ENCODE assay signal across 24 mouse cellular contexts in the genomic region with DNA sequence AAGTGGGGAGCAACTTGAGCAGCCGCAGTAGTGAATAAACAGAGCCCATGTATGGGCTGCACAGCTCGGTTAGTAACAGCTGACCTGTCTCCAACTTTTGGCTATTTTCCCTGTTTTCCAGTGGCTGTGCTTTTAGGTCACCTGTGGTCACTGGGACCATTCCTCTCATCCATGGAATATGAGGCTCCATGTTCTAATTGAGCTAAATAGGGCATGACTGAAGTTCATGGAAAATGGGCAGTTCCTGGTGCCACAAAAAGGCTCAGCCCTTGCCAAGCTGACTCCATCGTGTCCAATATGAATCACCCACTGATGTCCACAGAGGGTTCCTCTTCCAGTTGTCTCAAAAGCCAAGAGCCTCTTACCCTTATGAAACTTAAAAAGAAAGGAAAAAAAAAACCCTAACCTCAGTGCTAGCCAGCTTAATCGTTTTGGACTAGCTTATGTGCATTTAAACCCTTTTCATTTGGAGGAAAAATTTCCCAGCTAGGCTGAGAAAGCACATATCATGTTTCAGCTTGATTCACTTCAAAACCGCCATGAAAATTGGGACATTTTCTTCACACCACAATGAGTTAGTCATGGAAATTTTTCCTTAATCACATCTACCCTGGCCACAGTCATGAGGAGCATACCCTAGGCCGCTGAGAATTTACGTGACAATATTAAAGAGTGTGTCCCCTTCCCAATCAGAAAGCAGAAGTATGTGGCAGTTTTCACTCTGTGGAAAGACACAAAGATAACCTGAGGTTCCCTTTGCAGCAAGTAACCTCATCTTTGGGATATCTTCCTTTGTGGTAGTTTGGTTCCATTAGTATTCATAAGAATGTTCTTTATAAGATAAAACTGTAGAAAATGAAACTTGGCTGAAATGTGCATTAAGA. TPM values are rescaled to one million over a fixed set of nuclear protein-coding genes. Genes with fewer than 3 reads are reported as not detected.
DNase-seq lines count a peak whose midpoint lies in the region; ATAC-seq and TF ChIP-seq lines count a peak whose summit lies in the region.
"Had no signal": no experiment of that assay in that cellular context is flagged by ENCODE, and none has a peak within 500 bp of the region (broad histone marks: within the 10 kb centered on the region; RNA-seq: fewer than 3 reads in every experiment).

No protein-coding gene starts in this region.

- 61% methylated on average over 7 of the region's 7 CpGs for WGBS in embryonic facial prominence, embryonic 14.5 days
- 77% methylated on average over 7 of the region's 7 CpGs for WGBS in embryonic facial prominence, embryonic 10.5 days
- WGBS in midbrain, postnatal 0 days = 75% methylated on average over 7 of the region's 7 CpGs
- 85% methylated on average over 7 of the region's 7 CpGs for WGBS in midbrain, embryonic 13.5 days
- 71% methylated on average over 7 of the region's 7 CpGs for WGBS in lung, adult 2 months

- H3K4me3 ChIP-seq in embryonic facial prominence, embryonic 14.5 days (ENCODE audit: low read depth, low read length) = no peak overlapping the region
- no peak overlapping the region for H3K4me3 ChIP-seq in embryonic facial prominence, embryonic 10.5 days
- no peak overlapping the region for H3K4me3 ChIP-seq in midbrain, postnatal 0 days (ENCODE audit: low read depth, low read length)
- H3K4me3 ChIP-seq in midbrain, embryonic 13.5 days (replicated peaks) = no peak overlapping the region
- H3K4me3 ChIP-seq in embryonic fibroblast, embryonic 13.5 days (ENCODE audit: insufficient read depth, low read length) = no peak overlapping the region
- H3K4me3 ChIP-seq in lung, adult 2 months (replicated peaks; ENCODE audit: extremely low read depth, low read depth, low read length) = no peak overlapping the region
- H3K4me3 ChIP-seq: forebrain, embryonic 13.5 days; heart, embryonic 13.5 days; layer of hippocampus, adult 2 months; limb, embryonic 10.5 days; midbrain, embryonic 10.5 days; neural tube, embryonic 12.5 days had no signal

- 0 out of 2 replicates have a peak, but pooled peaks have one; percentile 57 for ATAC-seq in embryonic facial prominence, embryonic 14.5 days (ENCODE audit: low read depth)
- ATAC-seq in midbrain, postnatal 0 days (ENCODE audit: low FRiP score) = no peak
- no peak for ATAC-seq in midbrain, embryonic 13.5 days
- ATAC-seq: forebrain, embryonic 13.5 days; Patski had no signal

- TF ChIP-seq POLR2A in embryonic fibroblast, embryonic 13.5 days (IDR thresholded peaks at IDR 0.05; ENCODE audit: low read depth, low read length) = no peak
- TF ChIP-seq POLR2A in lung, adult 2 months (IDR thresholded peaks at IDR 0.05; ENCODE audit: borderline replicate concordance, extremely low read depth, low read depth, low read length) = no peak

- no peaks in the 10 kb centered on the region for H3K4me1 ChIP-seq in embryonic facial prominence, embryonic 14.5 days (ENCODE audit: control insufficient read depth, insufficient read depth, low read length)
- H3K4me1 ChIP-seq in embryonic facial prominence, embryonic 10.5 days = no peaks in the 10 kb centered on the region
- no peaks in the 10 kb centered on the region for H3K4me1 ChIP-seq in midbrain, postnatal 0 days (ENCODE audit: insufficient read depth, low read length)
- H3K4me1 ChIP-seq in midbrain, embryonic 13.5 days (replicated peaks) = no peaks in the 10 kb centered on the region
- peaks cover 7% of the 10 kb centered on the region; the same call in 1 of the 2 replicates for H3K4me1 ChIP-seq in embryonic fibroblast, embryonic 13.5 days (ENCODE audit: control insufficient read depth, insufficient read depth, low read length)
- H3K4me1 ChIP-seq in lung, adult 2 months (ENCODE audit: control insufficient read depth, insufficient read depth, low read length) = no peaks in the 10 kb centered on the region
- H3K4me1 ChIP-seq: forebrain, embryonic 13.5 days; midbrain, embryonic 10.5 days; neural tube, embryonic 12.5 days had no signal

- H3K4me2 ChIP-seq in embryonic facial prominence, embryonic 14.5 days (ENCODE audit: low read depth, low read length) = no peak overlapping the region
- H3K4me2 ChIP-seq in midbrain, postnatal 0 days (ENCODE audit: low read depth, low read length, poor library complexity, severe bottlenecking) = no peak overlapping the region
- no peak overlapping the region for H3K4me2 ChIP-seq in midbrain, embryonic 13.5 days (replicated peaks)
- H3K4me2 ChIP-seq: forebrain, embryonic 13.5 days; heart, embryonic 13.5 days; lung, embryonic 14.5 days; neural tube, embryonic 12.5 days had no signal

- H3K9ac ChIP-seq in embryonic facial prominence, embryonic 14.5 days (ENCODE audit: low read depth, low read length) = no peak overlapping the region
- no peak overlapping the region for H3K9ac ChIP-seq in midbrain, postnatal 0 days (replicated peaks; ENCODE audit: low read length, poor library complexity, severe bottlenecking)
- no peak overlapping the region for H3K9ac ChIP-seq in midbrain, embryonic 13.5 days (replicated peaks)
- H3K9ac ChIP-seq: forebrain, embryonic 13.5 days; heart, embryonic 13.5 days; lung, embryonic 14.5 days; neural tube, embryonic 12.5 days had no signal

- peak; percentile 63 for DNase-seq in embryonic facial prominence, embryonic 14.5 days (ENCODE audit: low spot score)
- DNase-seq in embryonic facial prominence, embryonic 10.5 days (ENCODE audit: low spot score) = no peak
- DNase-seq in midbrain, postnatal 0 days (ENCODE audit: low spot score) = peak; percentile 9
- no peak for DNase-seq in thymus, adult 18-20 months
- no peak for DNase-seq in lung, adult 2 months
- DNase-seq in right cerebral cortex, postnatal 36 days (ENCODE audit: low spot score in 2 of 2) = no peak
- DNase-seq: adrenal gland, postnatal 10 days; embryo, embryonic 11 days; heart, postnatal 4 days; kidney, adult 11 months; kidney, postnatal 14 days; lung, embryonic 14.5 days; lung, postnatal 36 days; right cerebral cortex, adult 18-20 months; thymus, postnatal 25 days had no signal

- no peak overlapping the region for H3K27ac ChIP-seq in embryonic facial prominence, embryonic 14.5 days (replicated peaks; ENCODE audit: low read depth, low read length)
- H3K27ac ChIP-seq in embryonic facial prominence, embryonic 10.5 days (replicated peaks) = no peak overlapping the region
- H3K27ac ChIP-seq in midbrain, postnatal 0 days (ENCODE audit: low read depth, low read length) = no peak overlapping the region
- H3K27ac ChIP-seq in midbrain, embryonic 13.5 days = no peak overlapping the region
- peak overlapping the region; percentile 89 for H3K27ac ChIP-seq in embryonic fibroblast, embryonic 13.5 days (ENCODE audit: insufficient read depth, low read length)
- H3K27ac ChIP-seq: forebrain, embryonic 13.5 days; heart, embryonic 13.5 days; layer of hippocampus, adult 2 months; limb, embryonic 10.5 days; midbrain, embryonic 10.5 days; neural tube, embryonic 12.5 days had no signal

- H3K9me3 ChIP-seq in embryonic facial prominence, embryonic 14.5 days (ENCODE audit: control insufficient read depth, low read length) = no peaks in the 10 kb centered on the region
- no peaks in the 10 kb centered on the region for H3K9me3 ChIP-seq in embryonic facial prominence, embryonic 10.5 days
- no peaks in the 10 kb centered on the region for H3K9me3 ChIP-seq in midbrain, postnatal 0 days (ENCODE audit: low read length)
- no peaks in the 10 kb centered on the region for H3K9me3 ChIP-seq in midbrain, embryonic 13.5 days
- H3K9me3 ChIP-seq: forebrain, embryonic 13.5 days; heart, embryonic 13.5 days; limb, embryonic 10.5 days; midbrain, embryonic 10.5 days; neural tube, embryonic 12.5 days had no signal

- H3K27me3 ChIP-seq in embryonic facial prominence, embryonic 14.5 days (replicated peaks; ENCODE audit: control insufficient read depth, insufficient read depth, low read length) = peaks cover 19% of the 10 kb centered on the region; the same call in 1 of the 2 replicates
- H3K27me3 ChIP-seq in embryonic facial prominence, embryonic 10.5 days (replicated peaks; ENCODE audit: low read depth, poor library complexity, severe bottlenecking) = peaks cover 100% of the 10 kb centered on the region
- no peaks in the 10 kb centered on the region; the same call in 1 of the 2 replicates for H3K27me3 ChIP-seq in midbrain, postnatal 0 days (ENCODE audit: insufficient read depth, low read length)
- H3K27me3 ChIP-seq in midbrain, embryonic 13.5 days = peaks cover 43% of the 10 kb centered on the region; the same call in 1 of the 2 replicates
- H3K27me3 ChIP-seq: neural tube, embryonic 12.5 days had no signal

- TF ChIP-seq CTCF in midbrain, postnatal 0 days (IDR thresholded peaks at IDR 0.05) = no peak
- no peak for TF ChIP-seq CTCF in embryonic fibroblast, embryonic 13.5 days (IDR thresholded peaks at IDR 0.05; ENCODE audit: borderline replicate concordance, insufficient read depth, low read length)
- TF ChIP-seq CTCF in lung, adult 2 months (IDR thresholded peaks at IDR 0.05; ENCODE audit: insufficient read depth, low read length) = no peak

- no peaks in the 10 kb centered on the region for H3K36me3 ChIP-seq in embryonic facial prominence, embryonic 14.5 days (ENCODE audit: control insufficient read depth, insufficient read depth, low read length)
- H3K36me3 ChIP-seq in embryonic facial prominence, embryonic 10.5 days (replicated peaks) = no peaks in the 10 kb centered on the region
- no peaks in the 10 kb centered on the region for H3K36me3 ChIP-seq in midbrain, postnatal 0 days (ENCODE audit: insufficient read depth, low read length)
- no peaks in the 10 kb centered on the region for H3K36me3 ChIP-seq in midbrain, embryonic 13.5 days
- H3K36me3 ChIP-seq: heart, embryonic 13.5 days; limb, embryonic 10.5 days; midbrain, embryonic 10.5 days; neural tube, embryonic 12.5 days had no signal

RNA-seq across cellular contexts. Expression of a gene that starts 34.4 kb away (rescaled TPM):
- polyA plus RNA-seq in embryonic facial prominence, embryonic 14.5 days (2014; fragmentation: Nextera tagmentation; extraction: Ambion mirVana) = 0.13 and 0.31 TPM in 2 replicates
- polyA plus RNA-seq in embryonic facial prominence, embryonic 10.5 days (2016; fragmentation: Nextera tagmentation; extraction: Ambion mirVana) = 0.12 and 0.20 TPM in 2 replicates
- 0.90 and 1.2 TPM in 2 replicates for total RNA-seq in midbrain, postnatal 0 days (2014; rRNA removed)
- 0.31 and 0.34 TPM in 2 replicates for polyA plus RNA-seq in midbrain, postnatal 0 days (2015; fragmentation: Nextera tagmentation; extraction: Ambion mirVana)
- 0.15 and 0.23 TPM in 2 replicates for polyA plus RNA-seq in midbrain, embryonic 13.5 days (2015; fragmentation: Nextera tagmentation; extraction: Ambion mirVana)
- 1.3 and 1.7 TPM in 2 replicates for polyA plus RNA-seq in embryonic fibroblast, embryonic 13.5 days (2011; ENCODE audit: insufficient read length, low read depth, missing spikeins)
- 0.77 and 1.2 TPM in 2 replicates for polyA plus RNA-seq in lung, adult 2 months (2012; rRNA removed)

Comparison
In these comparisons a context has a peak if more than half of its experiments do, and no peak if none do; other contexts are left out.
1. DNase-seq: peak in embryonic facial prominence, embryonic 14.5 days (single experiment) and midbrain, postnatal 0 days (single experiment); none in embryonic facial prominence, embryonic 10.5 days (single experiment), thymus, adult 18-20 months (0 of 2), lung, adult 2 months (single experiment) and right cerebral cortex, postnatal 36 days (0 of 2).